Mouse (Mus musculus) ES-Bruce4 (cell line): ENCODE results near the gene Zcchc24. TPM values are rescaled to one million over a fixed set of nuclear protein-coding genes. Genes with fewer than 3 reads are reported as not detected.

ENCODE experiments used
- H3K27ac ChIP-seq: 2 replicates; pipeline ENCODE4 v1.5.1; 2012; ENCODE audit warnings: low read length, inconsistent platforms; ENCODE audit not compliant: insufficient read depth
- H3K27me3 ChIP-seq: 2 replicates; pipeline ENCODE4 v1.6.1; 2012; ENCODE audit warnings: mild to moderate bottlenecking, low read length, inconsistent platforms; ENCODE audit not compliant: control insufficient read depth, poor library complexity, insufficient read depth, severe bottlenecking
- H3K36me3 ChIP-seq: 2 replicates; pipeline ENCODE4 v1.6.1; 2012; ENCODE audit warnings: inconsistent platforms, mild to moderate bottlenecking, low read length, moderate library complexity; ENCODE audit not compliant: control insufficient read depth, poor library complexity, insufficient read depth, severe bottlenecking
- H3K4me1 ChIP-seq: one replicate; pipeline ENCODE4 v1.8.1; 2011; ENCODE audit warnings: low read length; ENCODE audit not compliant: control insufficient read depth, insufficient read depth
- H3K4me3 ChIP-seq: 2 replicates; pipeline ENCODE4 v1.5.1; 2011; ENCODE audit warnings: low read depth, mild to moderate bottlenecking, low read length
- H3K9ac ChIP-seq: 2 replicates; pipeline ENCODE4 v1.6.1; 2012; ENCODE audit warnings: low read depth, mild to moderate bottlenecking, inconsistent platforms; ENCODE audit not compliant: poor library complexity, severe bottlenecking
- H3K9me3 ChIP-seq: replicated peaks from 2 replicates; pipeline ENCODE4 v1.6.1; 2012; ENCODE audit warnings: mild to moderate bottlenecking, low read length, inconsistent platforms; ENCODE audit not compliant: control insufficient read depth, poor library complexity, insufficient read depth, severe bottlenecking
- CTCF ChIP-seq: IDR thresholded peaks from one replicate; pipeline ENCODE4 v1.8.1; 2011; ENCODE audit warnings: low read depth, low read length
- EP300 ChIP-seq: IDR thresholded peaks from 2 replicates; pipeline ENCODE4 v1.6.1; 2011; ENCODE audit warnings: low read depth, low read length; ENCODE audit not compliant: insufficient read depth
- POLR2A ChIP-seq: IDR thresholded peaks from one replicate; pipeline ENCODE4 v1.8.1; 2011; ENCODE audit warnings: low read length; ENCODE audit not compliant: insufficient read depth
- polyA plus RNA-seq: library from polyadenylated mRNA; stranded (reverse); fragments of >200 nt; gene quantifications from 2 replicates; pipeline ENCODE4 v1.2.4, GENCODE M21; 2011; ENCODE audit warnings: low read depth; ENCODE audit not compliant: missing spikeins, insufficient read depth, insufficient read length

Zcchc24 gene
- polyA plus RNA-seq, 1 experiment, result 9.0 TPM

GRCm38 (mm10) chr14:25667587-25667986 lies 101.3 kb downstream of the Zcchc24 start:
- Histone ChIP-seq H3K27me3 (no peaks in the 10 kb centered on the region), H3K9ac (no peak overlapping the region), H3K4me3 (no peak overlapping the region), H3K9me3 (no peaks in the 10 kb centered on the region), H3K36me3 (no peaks in the 10 kb centered on the region), H3K27ac (no peak overlapping the region), H3K4me1 (no peaks in the 10 kb centered on the region)
- TF ChIP-seq CTCF, result no peak
- no peak for TF ChIP-seq EP300
- no peak for TF ChIP-seq POLR2A

- H3K4me3 ChIP-seq, result no peak overlapping the region
- TF ChIP-seq POLR2A (no peak), EP300 (no peak), CTCF (no peak)
- no peaks in the 10 kb centered on the region for H3K36me3 ChIP-seq
- H3K4me1 ChIP-seq, result no peaks in the 10 kb centered on the region
- H3K27me3 ChIP-seq, result no peaks in the 10 kb centered on the region
- no peak overlapping the region for H3K9ac ChIP-seq
- no peaks in the 10 kb centered on the region for H3K9me3 ChIP-seq
- no peak overlapping the region for H3K27ac ChIP-seq
Measured at GRCm38 (mm10) chr14:25666668-25667376, 102.0 kb downstream of the Zcchc24 start.

- no peak for TF ChIP-seq EP300
- no peak for TF ChIP-seq CTCF
- TF ChIP-seq POLR2A, result no peak
- Histone ChIP-seq H3K9ac (peak overlapping the region; percentile 10), H3K36me3 (no peaks in the 10 kb centered on the region)
Measured at GRCm38 (mm10) chr14:25665314-25665970, 103.4 kb downstream of the Zcchc24 start.

DNA sequence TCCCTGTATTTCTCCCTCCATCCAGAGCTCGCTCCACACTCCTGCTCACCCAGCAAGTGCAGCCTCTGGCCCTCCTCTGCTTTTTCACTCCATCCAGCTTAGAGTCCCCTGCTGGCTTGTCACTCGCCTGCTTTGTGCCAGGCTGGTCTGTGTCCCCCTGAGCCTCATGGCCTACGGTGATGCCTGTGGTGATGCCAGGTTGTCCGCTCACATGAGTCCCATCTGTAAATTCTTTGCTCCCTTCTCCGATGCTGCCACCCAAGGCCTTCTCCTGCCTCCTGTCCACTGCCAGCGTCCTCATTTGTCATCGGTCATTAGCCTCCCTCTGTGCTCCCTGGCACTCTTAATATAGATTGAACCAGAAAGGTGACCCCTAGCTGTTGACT lies 104.5 kb downstream of the Zcchc24 start:
- no peak overlapping the region for H3K9ac ChIP-seq
- TF ChIP-seq CTCF (no peak), EP300 (no peak), POLR2A (no peak)
- H3K27me3 ChIP-seq, result no peaks in the 10 kb centered on the region
- no peaks in the 10 kb centered on the region for H3K36me3 ChIP-seq
- no peak overlapping the region for H3K4me3 ChIP-seq
- no peaks in the 10 kb centered on the region for H3K4me1 ChIP-seq
- H3K9me3 ChIP-seq, result no peaks in the 10 kb centered on the region
- no peak overlapping the region for H3K27ac ChIP-seq

More at GRCm38 (mm10) chr14:25665314-25665970, 103.4 kb downstream of the Zcchc24 start:
- Histone ChIP-seq H3K9me3 (no peaks in the 10 kb centered on the region), H3K4me3 (peak overlapping the region; percentile 45), H3K27ac (no peak overlapping the region), H3K4me1 (no peaks in the 10 kb centered on the region), H3K27me3 (no peaks in the 10 kb centered on the region)

GRCm38 (mm10) chr14:25663649-25664309 lies 105.1 kb downstream of the Zcchc24 start:
- no peak overlapping the region for H3K4me3 ChIP-seq
- H3K4me1 ChIP-seq, result no peaks in the 10 kb centered on the region
- no peak for TF ChIP-seq POLR2A
- TF ChIP-seq CTCF, result no peak
- TF ChIP-seq EP300, result no peak
- H3K9ac ChIP-seq, result no peak overlapping the region
- no peak overlapping the region for H3K27ac ChIP-seq
- no peaks in the 10 kb centered on the region for H3K36me3 ChIP-seq
- no peaks in the 10 kb centered on the region for H3K27me3 ChIP-seq
- H3K9me3 ChIP-seq, result no peaks in the 10 kb centered on the region

Other genes with a start within 250 kb of the Zcchc24 start
- gene Ppif, start 74.9 kb downstream of the Zcchc24 start, polyA plus RNA-seq, result 41.1 and 42.2 TPM in 2 replicates
- gene Anxa11, start 73.1 kb upstream of the Zcchc24 start, polyA plus RNA-seq, result 106 and 109 TPM in 2 replicates
- 13.9 and 17.1 TPM in 2 replicates for gene Plac9a, start 134.1 kb upstream of the Zcchc24 start, polyA plus RNA-seq
- gene Tmem254a, start 158.6 kb upstream of the Zcchc24 start, polyA plus RNA-seq, result 9.0 and 12.3 TPM in 2 replicates
- 3.1 TPM in 1 of 2 replicates, not detected in the other for gene Cphx1, start 169.3 kb upstream of the Zcchc24 start, polyA plus RNA-seq
- gene Duxbl1, start 209.5 kb upstream of the Zcchc24 start, polyA plus RNA-seq, result 11.3 and 14.7 TPM in 2 replicates